Mouse (Mus musculus) gastrocnemius, postnatal 14 days (tissue): ENCODE data around the gene Nat8. TPM values are rescaled to one million over a fixed set of nuclear protein-coding genes. Genes with fewer than 3 reads are reported as not detected.

Experiments used
- microRNA-seq, 2 experiments: library from miRNA; unstranded; fragments of <30 nt; microRNA quantifications; one replicate each; pipeline ENCODE4 v1.2.0; 2021
- total RNA-seq, 2 experiments: library from RNA; stranded (reverse); gene quantifications; 2 replicates each; pipeline ENCODE4 v1.2.3; 2021

Gene Nat8
- total RNA-seq, 2 experiments from 2014 or later = not detected

Small RNA genes within 50 kb of the gene (microRNA-seq; reads per million reads assigned to microRNA genes)
- 0 reads per million in 2 experiments for gene Mir6375

Other genes starting within 250 kb of the Nat8 start
- gene Alms1, start 244.6 kb downstream of the Nat8 start, total RNA-seq = 1 to 10 TPM; 1.3 TPM
- gene Nat8f7, start 118.9 kb downstream of the Nat8 start, total RNA-seq = under 1 TPM; 0.16 to 0.33 TPM
- gene Nat8f3, start 66.3 kb downstream of the Nat8 start, total RNA-seq = not detected
- gene Nat8f6, start 11.1 kb downstream of the Nat8 start, total RNA-seq = not detected
- under 1 TPM in 1 of 2 experiments, not detected in 1; 0.35 TPM for gene Nat8f5, start 11.1 kb downstream of the Nat8 start, total RNA-seq
- gene Nat8f2, start 37.1 kb upstream of the Nat8 start, total RNA-seq = under 1 TPM; 0.24 to 0.27 TPM
- gene Nat8f4, start 72.8 kb upstream of the Nat8 start, total RNA-seq = under 1 TPM; 0.33 to 0.74 TPM
- 10 to 100 TPM; 19.0 to 19.5 TPM for gene Tprkb, start 79.8 kb upstream of the Nat8 start, total RNA-seq
- 1 to 10 TPM; 1.9 to 2.2 TPM for gene Nat8f1, start 83.6 kb upstream of the Nat8 start, total RNA-seq
- gene Dusp11, start 129.6 kb upstream of the Nat8 start, total RNA-seq = 10 to 100 TPM; 36.6 to 44.1 TPM
- not detected for gene Figla, start 184.1 kb upstream of the Nat8 start, total RNA-seq
- under 1 TPM; 0.31 to 0.33 TPM for gene Add2, start 196.6 kb upstream of the Nat8 start, total RNA-seq